Mouse (Mus musculus) midbrain, embryonic 10.5 days (tissue): ENCODE measurements around the gene Tfcp2l1. TPM values are rescaled to one million over a fixed set of nuclear protein-coding genes. Genes with fewer than 3 reads are reported as not detected.
"Not testable (repeated sequence)": the region's sequence is repeated elsewhere in the genome, so short reads cannot be mapped to it uniquely, and the experiment has no call there.

ENCODE experiments used
- DNase-seq: peaks from one replicate; pipeline ENCODE4 v3.0.0-alpha.2; 2017; ENCODE audit warnings: low spot score
- H3K27ac ChIP-seq: fragments of 300-500 bp; sonication (generic); replicated peaks from 2 replicates; pipeline ENCODE4 v1.5.1; 2016; ENCODE audit warnings: mild to moderate bottlenecking
- H3K27me3 ChIP-seq: fragments of 300-500 bp; sonication (generic); 2 replicates; pipeline ENCODE4 v1.6.1; 2016; ENCODE audit warnings: low read depth, mild to moderate bottlenecking; ENCODE audit not compliant: poor library complexity, severe bottlenecking
- H3K36me3 ChIP-seq: fragments of 300-500 bp; sonication (generic); 2 replicates; pipeline ENCODE4 v1.6.1; 2016; ENCODE audit warnings: mild to moderate bottlenecking, moderate library complexity
- H3K4me1 ChIP-seq: fragments of 300-500 bp; sonication (generic); 2 replicates; pipeline ENCODE4 v1.6.1; 2016
- H3K4me3 ChIP-seq: fragments of 300-500 bp; sonication (generic); 2 replicates; pipeline ENCODE4 v1.5.1; 2016; ENCODE audit warnings: mild to moderate bottlenecking, moderate library complexity
- H3K9me3 ChIP-seq: fragments of 300-500 bp; sonication (generic); replicated peaks from 2 replicates; pipeline ENCODE4 v1.6.1; 2016; ENCODE audit warnings: mild to moderate bottlenecking
- WGBS: fragments of 180-500 bp; shearing (Covaris S2); methylation state at CpG from one replicate; pipeline ENCODE4 v1.1.7; 2016; 5-methylcytosine and 5-hydroxymethylcytosine counted together
- polyA plus RNA-seq: library from polyadenylated mRNA; unstranded; fragments of >200 nt; fragmentation: Nextera tagmentation; extraction: Ambion mirVana; gene quantifications from 2 replicates; pipeline ENCODE4 v1.2.1, GENCODE M21; 2016

Gene Tfcp2l1
- polyA plus RNA-seq: 0.06 and 0.20 TPM in 2 replicates

GRCm38 (mm10) chr1:118627781-118628464 is at the start of gene Tfcp2l1:
TSS of gene Tfcp2l1 (plus strand) at chr1:118627945.
- peaks cover 54% of the 10 kb centered on the region for H3K27me3 ChIP-seq
- no peak within 1 kb of the TSS; the same call in 1 of the 2 replicates for H3K27ac ChIP-seq
- peak within 1 kb of the TSS; percentile 64 for H3K4me3 ChIP-seq
- WGBS: under 1% methylated on average over 48 of the region's 48 CpGs
- no peaks in the 10 kb centered on the region for H3K9me3 ChIP-seq
- peaks cover 23% of the 10 kb centered on the region for H3K4me1 ChIP-seq
- no peaks in the 10 kb centered on the region for H3K36me3 ChIP-seq
- peak; percentile 62 for DNase-seq

DNA sequence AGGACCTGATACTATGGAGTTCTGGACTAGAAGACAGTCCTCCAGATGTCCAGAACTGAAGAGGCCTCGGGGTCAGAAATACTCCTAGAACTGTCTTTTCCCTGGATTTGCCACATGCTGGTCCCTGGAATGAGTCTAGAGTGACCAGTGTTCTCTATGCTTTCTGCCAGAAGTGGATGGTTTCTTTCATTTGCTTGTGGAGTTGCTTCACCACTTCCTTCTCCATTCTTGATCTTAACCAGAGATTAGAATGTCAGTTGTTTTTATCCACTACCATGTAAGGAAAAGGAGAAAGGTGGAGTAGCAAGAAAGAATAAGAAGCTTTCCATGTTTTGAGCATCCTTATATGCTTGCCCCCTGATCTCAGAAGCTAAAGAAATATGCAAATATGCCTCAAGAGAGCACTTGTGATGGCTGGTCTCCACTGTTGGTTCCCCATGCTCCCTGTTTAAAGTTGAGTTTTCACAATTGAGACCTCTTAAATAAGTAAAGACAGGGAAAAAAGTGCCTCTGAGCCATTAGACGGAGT is 47.5 kb upstream of the Tfcp2l1 start:
- Histone ChIP-seq H3K9me3 (no peaks in the 10 kb centered on the region), H3K4me3 (no peak overlapping the region), H3K27ac (no peak overlapping the region), H3K27me3 (no peaks in the 10 kb centered on the region), H3K36me3 (peaks cover 64% of the 10 kb centered on the region), H3K4me1 (no peaks in the 10 kb centered on the region)
- 87% methylated on average over 2 of the region's 2 CpGs for WGBS
- DNase-seq: no peak

DNA sequence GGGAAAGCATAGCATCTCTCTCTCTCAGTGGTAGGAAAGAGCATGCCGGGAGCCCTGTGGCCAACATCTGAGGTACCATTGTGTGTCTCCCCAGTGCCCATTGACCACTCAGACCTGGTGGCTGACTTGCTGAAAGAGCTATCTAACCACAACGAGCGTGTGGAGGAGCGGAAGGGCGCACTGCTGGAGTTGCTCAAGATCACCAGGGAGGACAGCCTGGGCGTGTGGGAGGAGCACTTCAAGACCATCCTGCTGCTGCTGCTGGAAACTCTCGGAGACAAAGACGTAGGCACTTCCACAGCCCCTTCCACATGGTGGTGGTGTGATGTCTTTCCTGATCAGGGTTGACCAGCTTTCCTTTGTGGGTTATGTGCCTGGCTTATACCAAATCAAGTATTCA is 46.6 kb upstream of the Tfcp2l1 start:
- Histone ChIP-seq H3K9me3 (no peaks in the 10 kb centered on the region), H3K4me3 (no peak overlapping the region), H3K4me1 (no peaks in the 10 kb centered on the region), H3K27ac (no peak overlapping the region), H3K27me3 (no peaks in the 10 kb centered on the region), H3K36me3 (peaks cover 55% of the 10 kb centered on the region)
- 96% methylated on average over 8 of the region's 8 CpGs for WGBS
- DNase-seq: no peak

- peak overlapping the region; percentile 33; the same call in 1 of the 2 replicates for H3K27ac ChIP-seq
- no peaks in the 10 kb centered on the region for H3K9me3 ChIP-seq
- DNase-seq: no peak
- peaks cover 9% of the 10 kb centered on the region for H3K4me1 ChIP-seq
- H3K4me3 ChIP-seq: no peak overlapping the region
- peaks cover 61% of the 10 kb centered on the region for H3K36me3 ChIP-seq
- WGBS: 68% methylated on average over 5 of the region's 5 CpGs
- H3K27me3 ChIP-seq: no peaks in the 10 kb centered on the region
Observed at GRCm38 (mm10) chr1:118589721-118590120, 38.0 kb upstream of the Tfcp2l1 start.

DNA sequence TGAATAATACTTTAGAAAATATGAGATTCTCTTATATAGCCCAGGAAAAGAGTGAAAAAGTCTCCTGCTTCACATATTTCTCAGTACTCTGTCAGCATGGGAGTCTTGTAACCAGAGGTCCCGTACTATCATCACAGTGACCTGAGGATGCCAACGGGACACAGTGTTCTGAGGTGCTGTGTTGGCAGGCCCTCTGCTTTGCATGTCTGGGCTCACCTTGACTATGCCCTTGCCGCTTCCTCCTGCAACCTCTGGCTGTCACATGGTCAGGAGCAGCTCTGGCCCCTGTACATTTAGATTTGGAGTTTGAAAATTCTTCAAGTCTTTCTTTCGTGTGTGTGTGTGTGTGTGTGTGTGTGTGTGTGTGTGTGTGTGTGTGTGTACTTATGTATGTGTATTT is 34.8 kb upstream of the Tfcp2l1 start:
- Histone ChIP-seq H3K27me3 (no peaks in the 10 kb centered on the region), H3K9me3 (no peaks in the 10 kb centered on the region), H3K4me1 (peaks cover 9% of the 10 kb centered on the region), H3K27ac (no peak overlapping the region), H3K4me3 (no peak overlapping the region), H3K36me3 (peaks cover 91% of the 10 kb centered on the region)
- WGBS: 94% methylated on average over 4 of the region's 4 CpGs
- DNase-seq: no peak

GRCm38 (mm10) chr1:118595395-118595794 is 32.4 kb upstream of the Tfcp2l1 start:
- 85% methylated on average over 2 of the region's 2 CpGs for WGBS

DNA sequence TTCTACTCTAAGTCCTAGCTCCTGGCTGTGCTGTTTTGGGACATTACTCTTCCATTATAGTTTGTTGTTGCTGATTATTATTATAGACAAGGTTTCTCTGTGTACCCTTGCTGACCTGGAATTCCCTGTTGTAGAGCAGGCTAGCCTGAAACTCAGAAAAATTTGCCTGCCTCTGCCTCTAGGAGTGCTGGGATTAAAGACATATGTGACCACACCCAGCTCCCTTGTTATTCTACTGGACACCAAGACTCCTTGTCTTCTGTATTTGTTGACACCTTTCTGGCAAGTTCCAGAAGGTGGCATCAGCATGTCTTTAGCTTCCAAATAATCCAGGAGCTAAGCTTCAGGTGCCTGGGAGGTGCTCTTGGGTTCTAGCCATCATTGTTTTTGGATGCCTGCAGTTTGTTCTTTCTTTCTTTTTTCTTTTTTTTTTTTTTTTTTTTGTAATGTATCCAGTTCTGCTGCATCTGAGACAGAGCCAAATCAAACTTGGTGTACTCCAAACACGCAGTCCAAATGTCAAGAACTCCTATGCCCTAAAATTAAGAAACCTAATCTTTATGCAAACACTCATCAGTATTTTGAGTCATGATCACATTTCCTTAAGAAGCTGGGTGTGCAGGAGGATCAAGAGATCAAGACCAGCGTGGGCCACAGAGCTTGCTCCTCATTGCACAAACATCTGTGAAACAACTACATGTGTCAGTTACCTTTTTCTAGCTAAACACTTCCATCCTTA is 30.1 kb upstream of the Tfcp2l1 start:
- DNase-seq: no peak
- Histone ChIP-seq H3K27me3 (no peaks in the 10 kb centered on the region), H3K36me3 (peaks cover 98% of the 10 kb centered on the region), H3K4me3 (no peak overlapping the region), H3K27ac (no peak overlapping the region), H3K9me3 (no peaks in the 10 kb centered on the region), H3K4me1 (no peaks in the 10 kb centered on the region)
- 92% methylated on average over 2 of the region's 2 CpGs for WGBS

More at GRCm38 (mm10) chr1:118595395-118595794, 32.4 kb upstream of the Tfcp2l1 start:
- H3K9me3 ChIP-seq: no peaks in the 10 kb centered on the region
- H3K27ac ChIP-seq: no peak overlapping the region
- H3K27me3 ChIP-seq: no peaks in the 10 kb centered on the region
- no peak overlapping the region for H3K4me3 ChIP-seq
- peaks cover 98% of the 10 kb centered on the region for H3K36me3 ChIP-seq
- no peaks in the 10 kb centered on the region for H3K4me1 ChIP-seq
- DNase-seq: no peak

GRCm38 (mm10) chr1:118598339-118598738 is 29.4 kb upstream of the Tfcp2l1 start:
- WGBS: 93% methylated on average over 3 of the region's 3 CpGs
- DNase-seq: no peak
- peaks cover 98% of the 10 kb centered on the region for H3K36me3 ChIP-seq

DNA sequence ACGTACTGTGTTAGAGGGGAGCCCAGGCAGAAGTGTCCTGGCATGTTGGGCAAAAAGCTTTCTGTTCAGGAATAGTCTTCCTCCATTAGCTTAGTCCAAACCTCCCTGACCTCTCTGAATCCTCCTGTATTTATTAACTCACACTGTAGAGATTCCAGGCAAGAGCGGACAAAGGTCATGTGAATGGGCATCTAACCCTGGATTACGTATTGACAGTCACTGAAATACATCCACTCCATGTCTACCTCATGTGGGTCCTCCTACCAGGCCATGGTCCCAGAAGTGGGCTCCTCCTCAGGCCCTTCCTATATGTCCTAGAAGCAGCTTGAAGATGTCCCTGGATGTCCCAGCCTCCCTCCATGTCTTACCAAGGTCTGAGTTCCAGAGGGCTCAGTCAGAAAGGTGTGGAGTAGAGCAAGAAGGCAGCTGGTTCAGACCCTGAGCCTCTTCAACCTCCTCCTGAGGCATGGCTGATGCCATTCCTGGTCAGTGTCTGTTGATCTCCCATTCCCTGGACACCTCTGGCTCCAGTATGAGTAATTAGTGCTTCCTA is 14.0 kb upstream of the Tfcp2l1 start:
- no peak overlapping the region for H3K4me3 ChIP-seq
- no peaks in the 10 kb centered on the region for H3K9me3 ChIP-seq
- no peak for DNase-seq
- H3K27me3 ChIP-seq: no peaks in the 10 kb centered on the region
- 99% methylated on average over 3 of the region's 3 CpGs for WGBS
- H3K36me3 ChIP-seq: peaks cover 27% of the 10 kb centered on the region
- H3K4me1 ChIP-seq: no peaks in the 10 kb centered on the region
- no peak overlapping the region for H3K27ac ChIP-seq

More at GRCm38 (mm10) chr1:118598339-118598738, 29.4 kb upstream of the Tfcp2l1 start:
- Histone ChIP-seq H3K27me3 (no peaks in the 10 kb centered on the region), H3K4me3 (no peak overlapping the region), H3K9me3 (no peaks in the 10 kb centered on the region), H3K4me1 (no peaks in the 10 kb centered on the region), H3K27ac (no peak overlapping the region)

GRCm38 (mm10) chr1:118621055-118621454 is 6.7 kb upstream of the Tfcp2l1 start:
- H3K4me3 ChIP-seq, H3K27me3 ChIP-seq, H3K36me3 ChIP-seq, H3K4me1 ChIP-seq, H3K9me3 ChIP-seq, H3K27ac ChIP-seq, DNase-seq: not testable (repeated sequence)
- 81% methylated on average over 5 of the region's 5 CpGs for WGBS

DNA sequence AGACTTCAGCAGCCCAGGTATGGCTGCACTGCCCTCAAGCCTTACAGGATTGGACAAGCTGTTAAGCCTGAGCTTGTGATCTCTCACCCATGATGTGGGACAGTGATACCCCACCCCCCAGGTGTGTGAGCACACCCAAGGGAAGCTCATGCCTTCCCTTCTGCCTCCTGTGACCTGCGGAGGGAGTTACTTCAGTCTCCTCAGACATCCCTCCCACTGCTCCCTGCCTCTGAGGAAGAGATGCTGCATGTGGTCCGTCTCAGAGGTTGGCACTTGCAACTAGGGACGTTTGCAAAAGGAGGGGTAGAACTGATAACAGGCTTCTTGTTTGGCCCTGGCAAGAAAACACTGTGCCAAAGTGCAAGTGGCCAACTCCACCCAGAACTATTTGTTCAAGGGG is 4.9 kb upstream of the Tfcp2l1 start:
- Histone ChIP-seq H3K4me1 (peaks cover 15% of the 10 kb centered on the region), H3K27ac (no peak overlapping the region), H3K36me3 (no peaks in the 10 kb centered on the region), H3K27me3 (peaks cover 24% of the 10 kb centered on the region), H3K9me3 (no peaks in the 10 kb centered on the region), H3K4me3 (no peak overlapping the region)
- 56% methylated on average over 3 of the region's 3 CpGs for WGBS
- DNase-seq: no peak

GRCm38 (mm10) chr1:118625461-118625860 is 2.3 kb upstream of the Tfcp2l1 start:
- H3K36me3 ChIP-seq: no peaks in the 10 kb centered on the region
- peaks cover 23% of the 10 kb centered on the region for H3K4me1 ChIP-seq
- no peaks in the 10 kb centered on the region for H3K9me3 ChIP-seq
- 22% methylated on average over 6 of the region's 6 CpGs for WGBS
- H3K27ac ChIP-seq: no peak overlapping the region
- H3K27me3 ChIP-seq: peaks cover 49% of the 10 kb centered on the region
- no peak overlapping the region for H3K4me3 ChIP-seq
- DNase-seq: no peak

DNA sequence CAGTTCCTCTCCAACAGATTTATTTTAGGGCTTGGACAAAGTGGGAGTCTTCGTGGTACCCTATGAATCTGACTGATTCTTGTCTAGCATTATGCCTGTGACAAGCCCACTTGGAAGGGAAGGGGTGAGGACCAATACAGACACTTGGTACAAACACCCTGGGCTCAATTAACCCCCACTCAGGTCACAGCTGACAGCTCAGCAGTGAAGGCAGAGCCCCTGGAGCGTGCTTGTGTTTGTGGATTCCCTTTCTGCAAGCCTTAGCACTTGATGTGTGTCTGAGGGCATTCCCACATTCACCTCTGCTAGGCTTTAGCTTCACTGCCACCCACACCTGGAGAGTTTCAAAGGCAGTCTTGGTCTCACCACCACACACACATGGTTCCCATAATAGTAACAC is 1.8 kb upstream of the Tfcp2l1 start:
- 54% methylated on average over 2 of the region's 2 CpGs for WGBS
- no peaks in the 10 kb centered on the region for H3K36me3 ChIP-seq
- H3K4me1 ChIP-seq: peaks cover 23% of the 10 kb centered on the region
- DNase-seq: no peak
- no peaks in the 10 kb centered on the region for H3K9me3 ChIP-seq
- H3K4me3 ChIP-seq: no peak overlapping the region
- no peak overlapping the region for H3K27ac ChIP-seq
- H3K27me3 ChIP-seq: peaks cover 51% of the 10 kb centered on the region
